Mouse (Mus musculus): ENCODE results near the gene Cuedc1. TPM values are rescaled to one million over a fixed set of nuclear protein-coding genes. Genes with fewer than 3 reads are reported as not detected.

Cuedc1 gene
- 14.1 and 16.8 TPM in 2 replicates for polyA plus RNA-seq (2014; fragmentation: Nextera tagmentation; extraction: Ambion mirVana)

DNA sequence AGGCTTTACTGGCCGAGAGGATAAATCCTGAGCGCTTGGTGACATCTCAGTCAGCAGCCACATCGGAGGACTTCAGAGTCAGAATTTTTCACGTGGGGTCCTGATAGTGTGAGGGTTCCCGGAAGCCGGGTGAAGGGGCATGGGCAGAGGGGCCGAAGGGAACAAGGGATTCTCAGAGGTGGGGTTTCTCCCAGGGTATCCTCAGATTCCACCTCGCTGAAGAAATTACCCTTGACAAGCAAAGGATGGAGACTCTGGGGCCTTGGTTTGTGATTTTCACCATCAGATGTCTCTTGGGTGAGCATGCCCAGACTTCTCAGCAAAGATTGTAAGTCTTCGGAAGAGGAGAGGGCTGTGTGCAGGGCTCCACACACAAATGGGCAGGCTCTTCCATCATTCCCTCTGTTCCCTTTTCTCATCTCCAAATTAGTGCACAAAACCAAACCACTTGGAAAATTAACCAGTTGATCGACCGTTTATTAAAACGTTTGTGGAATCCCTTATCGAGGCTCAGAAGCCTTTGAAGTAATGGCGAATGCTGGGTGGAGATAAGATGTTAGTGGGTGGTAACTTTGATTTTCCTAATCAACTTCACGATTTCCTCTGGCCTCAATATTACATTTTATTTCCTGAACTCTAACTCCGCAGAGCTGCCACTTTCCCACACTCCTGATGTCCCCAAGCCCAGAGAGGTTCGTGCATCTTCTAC, at the start of gene Cuedc1:
Cuedc1 (plus strand) TSS at position 38 of the 709 bp plus-strand sequence.
- Histone ChIP-seq H3K9me3 (ENCODE audit: low read depth, low read length) (no peaks in the 10 kb centered on the region), H3K27me3 (ENCODE audit: insufficient read depth, low read length) (no peaks in the 10 kb centered on the region), H3K4me2 (peak within 1 kb of the TSS; percentile 80), H3K4me3 (ENCODE audit: low read depth, low read length) (peak within 1 kb of the TSS; percentile 80), H3K9ac (peak within 1 kb of the TSS; percentile 93), H3K36me3 (ENCODE audit: insufficient read depth) (no peaks in the 10 kb centered on the region), H3K4me1 (ENCODE audit: insufficient read depth) (peaks cover 26% of the 10 kb centered on the region), H3K27ac (ENCODE audit: low read depth) (peak within 1 kb of the TSS; percentile 92; the same call in 1 of the 2 replicates)
- WGBS: 19% methylated on average over 17 of the region's 17 CpGs
- ATAC-seq (ENCODE audit: insufficient read depth) (no peak), DNase-seq (no peak)
- no peak for TF ChIP-seq CTCF (IDR thresholded peaks at IDR 0.05; ENCODE audit: low read depth)

DNA sequence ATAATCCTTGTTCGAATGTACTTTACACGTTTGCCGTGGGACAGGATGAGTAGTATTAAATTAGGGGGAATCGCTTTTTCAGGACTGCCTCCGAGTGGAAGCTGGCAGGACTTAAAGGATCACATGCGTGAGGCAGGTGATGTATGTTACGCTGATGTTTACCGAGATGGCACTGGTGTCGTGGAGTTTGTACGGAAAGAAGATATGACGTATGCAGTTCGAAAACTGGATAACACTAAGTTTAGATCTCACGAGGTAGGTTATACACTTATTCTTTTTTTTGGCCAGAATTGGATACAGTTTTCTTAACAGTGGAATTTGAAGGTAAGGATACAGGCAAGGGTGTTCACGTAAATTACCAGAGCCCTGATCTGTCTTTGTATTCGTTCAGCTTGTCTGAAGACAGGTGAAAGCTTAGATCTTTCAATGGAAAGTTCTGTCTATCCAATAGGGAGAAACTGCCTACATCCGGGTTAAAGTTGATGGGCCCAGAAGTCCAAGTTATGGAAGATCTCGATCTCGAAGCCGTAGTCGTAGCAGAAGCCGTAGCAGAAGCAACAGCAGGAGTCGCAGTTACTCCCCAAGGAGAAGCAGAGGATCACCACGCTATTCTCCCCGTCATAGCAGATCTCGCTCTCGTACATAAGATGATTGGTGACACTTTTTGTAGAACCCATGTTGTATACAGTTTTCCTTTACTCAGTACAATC, 48.7 kb upstream of the Cuedc1 start:
- no peak for ATAC-seq (ENCODE audit: insufficient read depth)
- Histone ChIP-seq H3K4me3 (ENCODE audit: low read depth, low read length) (peak overlapping the region; percentile 99), H3K9ac (peak overlapping the region; percentile 100), H3K27me3 (ENCODE audit: insufficient read depth, low read length) (no peaks in the 10 kb centered on the region), H3K27ac (ENCODE audit: low read depth) (no peak overlapping the region), H3K4me2 (peak overlapping the region; percentile 93), H3K4me1 (ENCODE audit: insufficient read depth) (peaks cover 14% of the 10 kb centered on the region), H3K9me3 (ENCODE audit: low read depth, low read length) (no peaks in the 10 kb centered on the region), H3K36me3 (ENCODE audit: insufficient read depth) (peaks cover 41% of the 10 kb centered on the region)
- no peak for TF ChIP-seq CTCF (IDR thresholded peaks at IDR 0.05; ENCODE audit: low read depth)
- peak; percentile 28 for DNase-seq
- 11% methylated on average over 26 of the region's 26 CpGs for WGBS

DNA sequence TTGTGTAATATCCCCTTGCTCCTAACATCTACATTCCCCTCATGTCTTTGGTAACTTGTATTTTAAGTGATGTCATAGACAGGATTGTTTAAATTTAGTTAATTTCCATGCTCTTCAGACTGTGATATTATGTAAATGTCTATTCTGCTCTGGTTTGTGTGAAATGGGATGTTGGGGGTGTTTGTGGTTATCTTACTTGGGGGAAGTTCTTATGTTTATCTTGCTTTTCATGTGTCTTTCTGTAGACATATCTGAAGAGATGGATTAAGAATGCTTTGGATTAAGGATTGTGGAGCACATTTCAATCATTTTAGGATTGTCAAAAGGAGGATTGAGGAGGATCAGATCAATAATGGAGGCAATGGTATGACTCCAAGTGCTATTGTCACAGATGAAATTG, 48.1 kb upstream of the Cuedc1 start:
- DNase-seq (no peak), ATAC-seq (ENCODE audit: insufficient read depth) (no peak)
- peak overlapping the region; percentile 93 for H3K4me2 ChIP-seq
- H3K4me3 ChIP-seq (ENCODE audit: low read depth, low read length): peak overlapping the region; percentile 99
- H3K27me3 ChIP-seq (ENCODE audit: insufficient read depth, low read length): no peaks in the 10 kb centered on the region
- H3K9ac ChIP-seq: peak overlapping the region; percentile 100
- H3K4me1 ChIP-seq (ENCODE audit: insufficient read depth): peaks cover 14% of the 10 kb centered on the region
- TF ChIP-seq CTCF (IDR thresholded peaks at IDR 0.05; ENCODE audit: low read depth): no peak
- H3K27ac ChIP-seq (ENCODE audit: low read depth): no peak overlapping the region
- no peaks in the 10 kb centered on the region for H3K9me3 ChIP-seq (ENCODE audit: low read depth, low read length)
- peaks cover 46% of the 10 kb centered on the region for H3K36me3 ChIP-seq (ENCODE audit: insufficient read depth)

DNA sequence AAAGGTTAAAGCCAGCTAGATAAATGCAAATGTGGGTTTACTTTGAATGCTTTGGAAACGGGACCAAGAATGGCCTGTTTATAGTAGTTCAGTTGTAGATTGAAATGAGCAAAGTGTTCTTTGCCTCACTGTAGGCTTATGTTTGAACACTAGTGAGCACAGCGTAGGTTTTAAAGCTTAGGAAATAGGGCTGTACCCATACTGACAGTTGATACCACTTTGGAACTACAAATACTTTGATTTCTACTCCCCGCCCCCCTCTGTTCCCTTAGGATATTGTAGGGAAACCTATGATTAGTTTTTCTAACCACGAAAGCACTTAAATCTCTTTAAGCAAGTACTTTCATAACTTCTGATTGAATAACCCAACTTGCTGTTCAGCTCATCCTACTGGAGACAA, 45.2 kb upstream of the Cuedc1 start:
- Histone ChIP-seq H3K4me1 (ENCODE audit: insufficient read depth) (peaks cover 10% of the 10 kb centered on the region), H3K4me2 (no peak overlapping the region), H3K36me3 (ENCODE audit: insufficient read depth) (peaks cover 55% of the 10 kb centered on the region), H3K9ac (no peak overlapping the region), H3K4me3 (ENCODE audit: low read depth, low read length) (no peak overlapping the region), H3K27me3 (ENCODE audit: insufficient read depth, low read length) (no peaks in the 10 kb centered on the region), H3K9me3 (ENCODE audit: low read depth, low read length) (no peaks in the 10 kb centered on the region), H3K27ac (ENCODE audit: low read depth) (no peak overlapping the region)
- WGBS: 83% methylated on average over 4 of the region's 4 CpGs
- DNase-seq: no peak
- ATAC-seq (ENCODE audit: insufficient read depth): no peak
- no peak for TF ChIP-seq CTCF (IDR thresholded peaks at IDR 0.05; ENCODE audit: low read depth)

DNA sequence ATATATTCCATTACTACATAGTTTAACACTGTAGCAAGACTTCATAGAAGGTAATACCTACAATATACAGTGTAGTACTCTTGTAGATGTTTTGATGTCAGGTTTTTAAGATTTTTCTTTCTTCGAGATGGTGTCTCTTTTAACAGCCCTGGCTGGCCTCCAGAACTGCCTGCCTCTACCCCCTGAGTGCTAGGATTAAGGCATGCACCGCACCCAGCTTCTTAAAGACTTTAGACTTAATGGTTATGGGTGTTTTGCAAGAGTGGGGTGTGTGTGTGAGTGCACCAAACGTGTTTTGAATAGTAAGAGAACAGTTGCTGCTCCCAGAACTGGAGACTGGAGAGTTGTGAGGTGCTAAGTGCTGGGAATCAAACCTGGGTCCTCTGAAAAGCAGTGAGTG, 44.0 kb upstream of the Cuedc1 start:
- ATAC-seq (ENCODE audit: insufficient read depth) (no peak), DNase-seq (no peak)
- no peaks in the 10 kb centered on the region for H3K27me3 ChIP-seq (ENCODE audit: insufficient read depth, low read length)
- H3K27ac ChIP-seq (ENCODE audit: low read depth): no peak overlapping the region
- H3K4me2 ChIP-seq: no peak overlapping the region
- H3K36me3 ChIP-seq (ENCODE audit: insufficient read depth): peaks cover 53% of the 10 kb centered on the region
- H3K9ac ChIP-seq: no peak overlapping the region
- peaks cover 10% of the 10 kb centered on the region for H3K4me1 ChIP-seq (ENCODE audit: insufficient read depth)
- H3K9me3 ChIP-seq (ENCODE audit: low read depth, low read length): no peaks in the 10 kb centered on the region
- no peak for TF ChIP-seq CTCF (IDR thresholded peaks at IDR 0.05; ENCODE audit: low read depth)
- WGBS: 61% methylated on average over 3 of the region's 3 CpGs
- no peak overlapping the region for H3K4me3 ChIP-seq (ENCODE audit: low read depth, low read length)

DNA sequence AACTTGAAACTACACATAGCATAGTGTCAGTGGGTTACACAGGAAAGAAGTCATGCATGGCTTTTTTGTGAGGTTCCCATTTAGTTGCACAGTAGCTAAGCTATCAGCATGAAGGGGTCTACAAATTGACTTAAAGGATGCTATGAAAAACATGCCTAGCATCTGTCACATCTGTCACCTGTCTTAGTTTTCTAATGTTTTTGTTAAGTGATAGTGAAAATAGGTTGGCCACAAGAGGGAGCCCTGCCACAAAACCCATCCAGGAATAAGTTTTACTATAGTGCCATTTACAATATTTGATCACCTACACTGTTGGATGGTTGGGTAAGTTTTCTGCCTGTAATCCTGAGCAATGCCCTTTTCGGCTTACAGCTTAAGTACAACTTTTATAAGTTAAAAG, 43.3 kb upstream of the Cuedc1 start:
- peak; percentile 79 for DNase-seq
- Histone ChIP-seq H3K4me3 (ENCODE audit: low read depth, low read length) (no peak overlapping the region), H3K36me3 (ENCODE audit: insufficient read depth) (peaks cover 46% of the 10 kb centered on the region), H3K4me1 (ENCODE audit: insufficient read depth) (peaks cover 10% of the 10 kb centered on the region), H3K27ac (ENCODE audit: low read depth) (no peak overlapping the region), H3K4me2 (no peak overlapping the region), H3K27me3 (ENCODE audit: insufficient read depth, low read length) (no peaks in the 10 kb centered on the region), H3K9me3 (ENCODE audit: low read depth, low read length) (no peaks in the 10 kb centered on the region), H3K9ac (no peak overlapping the region)
- 0 out of 2 replicates have a peak, but pooled peaks have one; percentile 18 for ATAC-seq (ENCODE audit: insufficient read depth)
- WGBS: 82% methylated on average over 1 of the region's 1 CpGs
- TF ChIP-seq CTCF (IDR thresholded peaks at IDR 0.05; ENCODE audit: low read depth): peak; percentile 74

DNA sequence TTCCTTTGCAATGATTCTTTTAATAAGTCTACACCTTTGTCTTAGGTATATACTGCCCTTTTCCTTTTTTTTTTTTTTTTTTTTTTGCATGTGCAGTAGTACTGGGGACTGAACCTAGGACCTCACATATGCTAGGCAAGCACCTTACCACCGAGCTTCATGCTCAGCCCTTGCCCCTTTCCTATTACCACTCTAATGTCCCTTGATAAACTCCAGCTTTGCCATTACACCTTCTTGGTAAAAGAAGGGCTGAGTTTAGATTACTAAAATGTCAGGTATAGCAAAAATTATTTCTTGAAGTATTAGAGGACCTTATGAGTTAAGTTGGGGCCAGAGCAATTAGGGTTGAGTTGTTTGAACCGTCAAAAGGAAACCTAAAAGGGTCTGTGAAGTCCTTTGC, 42.1 kb upstream of the Cuedc1 start:
- DNase-seq (no peak), ATAC-seq (ENCODE audit: insufficient read depth) (no peak)
- H3K9ac ChIP-seq: no peak overlapping the region
- no peak overlapping the region for H3K4me2 ChIP-seq
- H3K4me1 ChIP-seq (ENCODE audit: insufficient read depth): 0 out of 2 replicates have a peak, but pooled peaks cover 3% of the 10 kb centered on the region
- no peak overlapping the region for H3K4me3 ChIP-seq (ENCODE audit: low read depth, low read length)
- TF ChIP-seq CTCF (IDR thresholded peaks at IDR 0.05; ENCODE audit: low read depth): no peak
- H3K9me3 ChIP-seq (ENCODE audit: low read depth, low read length): no peaks in the 10 kb centered on the region
- WGBS: 73% methylated on average over 2 of the region's 2 CpGs
- H3K27me3 ChIP-seq (ENCODE audit: insufficient read depth, low read length): no peaks in the 10 kb centered on the region
- H3K36me3 ChIP-seq (ENCODE audit: insufficient read depth): peaks cover 35% of the 10 kb centered on the region
- H3K27ac ChIP-seq (ENCODE audit: low read depth): no peak overlapping the region

Measured in lung, embryonic 14.5 days (tissue).